Mouse (Mus musculus): ENCODE results near the gene Ppp1r12a.

- TF ChIP-seq TCF3 (IDR thresholded peaks at IDR 0.05; ENCODE audit: insufficient read length, low read depth) = no peak
- TF ChIP-seq MYOD1 (IDR thresholded peaks at IDR 0.05; ENCODE audit: control insufficient read depth in 1 of 3, insufficient read length in 2 of 3, low read depth in 2 of 3) = no peak
- no peak for TF ChIP-seq POLR2A (IDR thresholded peaks at IDR 0.05; ENCODE audit: insufficient read length, low read depth)
Measured at GRCm38 (mm10) chr10:108310195-108310594, 148.2 kb downstream of the Ppp1r12a start.

Data from myocyte (in vitro differentiated cells).